Mouse (Mus musculus) lung, postnatal 25 days (tissue): Measurements from ENCODE around the gene Cfap97d2.

Source experiments
- DNase-seq: peaks from one replicate; pipeline ENCODE4 v3.0.0; 2022; ENCODE audit warnings: low spot score

Cfap97d2 gene

DNA sequence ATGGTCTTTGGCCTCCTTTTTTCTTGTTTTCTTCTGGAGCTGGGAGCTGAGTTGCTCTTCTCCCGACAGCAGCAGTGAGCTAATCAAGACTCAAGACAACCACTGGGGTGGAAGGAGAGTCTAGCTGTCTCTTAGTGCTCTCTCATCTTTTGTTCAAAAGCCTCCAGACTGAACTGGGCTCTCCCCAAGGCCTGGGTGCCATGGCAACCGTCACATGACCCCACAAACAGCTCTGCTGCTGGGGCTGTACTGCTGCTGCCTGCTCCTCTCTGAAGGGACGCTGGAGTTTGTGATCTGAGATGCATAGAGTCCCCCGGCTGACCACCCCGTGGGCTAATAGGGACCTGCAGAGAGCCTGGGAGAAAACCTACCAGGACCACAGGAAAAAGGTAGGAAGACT is at the start of gene Cfap97d2:
Gene Cfap97d2, plus strand, starts transcription at position 222 of the 400 bp plus-strand sequence.
- DNase-seq, result peak; percentile 27

DNA sequence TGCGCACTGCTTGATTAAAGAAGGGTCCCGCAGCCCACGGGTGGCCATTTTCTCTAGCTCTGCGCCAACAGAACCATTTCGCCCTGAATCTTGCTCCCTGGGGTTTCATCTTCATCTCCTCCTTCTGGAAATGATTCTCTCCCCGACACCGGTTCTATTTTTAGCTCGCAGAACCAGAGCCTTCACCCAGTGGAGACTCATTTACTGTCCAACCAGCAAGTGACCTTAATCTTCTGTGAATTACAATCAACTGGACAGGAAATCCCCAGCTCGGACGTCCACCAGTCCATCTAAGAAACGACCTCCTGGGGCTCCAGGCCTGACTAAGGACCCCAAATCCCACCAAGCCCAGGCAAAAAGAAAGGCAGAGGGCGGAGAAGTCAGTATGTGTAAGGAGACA is 48.2 kb upstream of the Cfap97d2 start:
- DNase-seq, result no peak

DNA sequence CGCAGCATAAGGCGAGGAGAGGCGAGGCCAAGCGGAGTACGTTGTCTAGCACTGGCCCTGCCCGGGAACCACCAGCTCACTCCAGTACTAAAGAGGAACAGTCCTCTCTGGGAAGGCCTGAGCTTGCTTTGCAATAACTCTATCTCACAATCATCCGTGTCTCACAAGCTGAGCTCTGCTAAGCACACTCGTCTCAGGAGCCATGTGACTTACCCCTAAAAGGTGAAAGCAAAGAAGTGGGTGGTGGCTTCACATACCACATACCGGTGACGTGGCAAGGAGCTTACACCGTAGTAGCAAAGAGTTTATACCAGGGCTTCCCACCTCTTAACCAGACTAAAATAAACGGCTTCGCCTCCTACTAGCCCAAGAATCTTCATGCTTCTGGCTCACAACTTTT is 45.4 kb upstream of the Cfap97d2 start:
- DNase-seq, result no peak

DNA sequence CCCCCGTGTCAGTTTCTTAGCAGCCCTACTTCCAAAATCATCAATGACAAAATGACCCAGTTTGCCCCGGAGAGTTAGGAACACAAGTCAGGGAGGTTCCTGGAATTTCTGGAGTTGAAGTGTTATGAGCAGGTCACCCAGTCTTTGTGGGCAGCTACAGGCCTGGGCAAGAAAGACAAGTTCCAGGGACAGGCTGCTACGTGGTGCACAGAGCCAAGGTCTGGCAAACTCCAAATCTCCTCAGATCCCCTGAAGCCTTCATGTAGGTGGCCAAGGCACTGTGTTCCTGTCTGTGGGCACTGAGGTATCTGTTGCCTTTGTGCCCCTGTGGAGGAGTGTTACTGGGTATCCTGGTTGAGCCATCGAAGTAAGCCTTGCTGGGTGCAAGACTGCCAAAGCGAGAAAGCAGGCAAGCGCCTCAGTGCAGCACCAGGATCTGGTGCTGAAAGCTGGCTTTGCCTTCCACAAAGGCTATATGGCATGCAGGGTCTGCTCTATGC is 40.9 kb upstream of the Cfap97d2 start:
- no peak for DNase-seq

DNA sequence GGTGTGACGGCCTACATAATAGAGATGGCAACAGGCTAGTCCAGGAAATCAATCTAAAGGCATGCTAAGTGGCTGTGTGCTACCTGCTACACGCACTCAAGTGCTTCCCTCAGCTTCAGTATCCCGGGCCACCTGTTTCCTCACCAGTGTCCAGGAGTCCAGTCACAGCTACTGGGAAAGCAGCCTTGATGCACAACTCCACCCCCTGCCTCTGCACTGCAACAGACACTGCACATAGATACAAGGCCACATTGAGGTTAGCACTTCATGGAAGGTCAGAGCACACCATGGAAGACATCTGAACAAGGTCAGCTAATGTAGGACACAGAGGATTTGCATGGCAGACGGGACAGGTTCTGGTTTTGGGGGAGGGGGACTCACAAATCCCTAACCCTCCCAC is 40.2 kb upstream of the Cfap97d2 start:
- DNase-seq, result no peak

DNA sequence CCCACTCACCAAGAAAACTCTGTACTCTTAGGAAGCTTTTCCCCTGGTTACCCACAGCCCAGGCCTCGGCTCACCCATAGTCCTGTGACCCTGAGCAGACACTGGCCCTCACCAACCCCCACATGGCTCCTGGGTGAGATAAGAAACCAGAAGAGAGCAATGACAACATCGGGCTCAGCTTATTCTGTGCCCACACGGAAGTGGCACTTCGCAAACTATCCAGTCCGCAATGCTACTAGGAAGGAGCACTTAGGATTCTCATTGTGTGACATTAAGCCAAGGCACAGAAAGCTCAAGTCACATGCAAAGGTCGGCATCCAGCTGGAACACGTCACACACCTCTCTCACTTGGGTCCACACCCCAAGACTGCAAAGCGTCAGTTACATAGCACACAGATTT is 39.7 kb upstream of the Cfap97d2 start:
- no peak for DNase-seq

DNA sequence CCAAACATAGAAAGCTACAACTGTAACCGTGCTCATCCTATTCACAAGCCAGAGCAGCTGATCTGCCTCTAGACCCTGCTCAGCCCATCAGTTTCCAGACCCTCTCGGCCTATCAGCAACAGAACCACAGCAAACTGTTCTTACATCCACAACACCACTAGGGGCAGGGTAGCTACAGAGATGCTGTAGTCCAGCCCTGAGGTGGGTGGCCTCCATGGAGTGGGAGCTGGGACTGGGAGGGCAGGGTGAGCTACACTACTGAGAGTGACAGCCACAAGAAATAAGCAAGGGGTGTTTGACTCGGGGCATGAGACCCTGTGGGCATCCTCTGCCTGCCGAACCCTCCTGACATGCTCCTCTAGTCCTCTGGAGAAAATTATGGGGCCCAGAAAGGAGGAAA is 37.8 kb upstream of the Cfap97d2 start:
- DNase-seq, result no peak

DNA sequence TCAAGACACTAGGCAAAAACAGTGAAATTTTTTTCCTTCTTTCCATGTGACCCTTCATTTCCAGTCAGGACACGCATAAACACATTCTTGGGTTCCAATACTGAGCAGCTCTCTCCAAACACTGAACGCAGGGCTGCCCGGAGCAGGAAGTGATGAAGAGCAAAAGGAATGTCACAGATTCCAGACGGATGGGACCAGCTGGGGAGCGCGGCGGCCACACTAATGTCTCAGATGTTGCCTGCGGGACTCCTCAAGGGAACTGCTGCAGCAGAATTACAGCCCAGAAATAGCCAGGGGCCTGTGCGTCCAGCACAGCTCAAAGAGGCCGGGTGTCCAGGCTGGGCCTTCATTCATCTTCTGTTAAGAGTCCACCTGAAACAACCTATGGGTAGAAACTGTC is 37.3 kb upstream of the Cfap97d2 start:
- peak; percentile 78 for DNase-seq

DNA sequence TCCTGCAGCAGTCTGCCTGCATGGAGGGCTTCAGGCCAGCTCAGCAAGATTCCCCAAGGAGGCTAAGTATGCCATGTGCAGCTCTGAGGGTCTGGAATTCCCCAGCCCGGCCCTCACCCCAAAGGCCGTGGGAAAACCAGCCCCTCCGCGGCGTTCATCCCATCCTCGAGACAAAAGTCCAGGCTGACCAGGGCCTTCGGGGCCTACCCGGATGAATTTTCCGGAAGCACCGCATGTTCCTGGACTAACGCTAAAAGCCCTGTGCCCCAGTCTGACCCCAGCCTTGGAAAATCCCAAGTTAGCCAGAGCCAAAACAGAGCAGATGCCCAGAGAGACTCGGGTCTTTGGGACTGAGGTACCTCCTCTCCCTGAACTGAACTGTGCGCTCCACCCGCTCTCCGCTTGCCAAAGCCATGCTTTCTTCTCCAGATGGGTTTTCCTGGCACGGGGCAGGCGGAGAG is 35.6 kb upstream of the Cfap97d2 start:
- DNase-seq, result no peak

DNA sequence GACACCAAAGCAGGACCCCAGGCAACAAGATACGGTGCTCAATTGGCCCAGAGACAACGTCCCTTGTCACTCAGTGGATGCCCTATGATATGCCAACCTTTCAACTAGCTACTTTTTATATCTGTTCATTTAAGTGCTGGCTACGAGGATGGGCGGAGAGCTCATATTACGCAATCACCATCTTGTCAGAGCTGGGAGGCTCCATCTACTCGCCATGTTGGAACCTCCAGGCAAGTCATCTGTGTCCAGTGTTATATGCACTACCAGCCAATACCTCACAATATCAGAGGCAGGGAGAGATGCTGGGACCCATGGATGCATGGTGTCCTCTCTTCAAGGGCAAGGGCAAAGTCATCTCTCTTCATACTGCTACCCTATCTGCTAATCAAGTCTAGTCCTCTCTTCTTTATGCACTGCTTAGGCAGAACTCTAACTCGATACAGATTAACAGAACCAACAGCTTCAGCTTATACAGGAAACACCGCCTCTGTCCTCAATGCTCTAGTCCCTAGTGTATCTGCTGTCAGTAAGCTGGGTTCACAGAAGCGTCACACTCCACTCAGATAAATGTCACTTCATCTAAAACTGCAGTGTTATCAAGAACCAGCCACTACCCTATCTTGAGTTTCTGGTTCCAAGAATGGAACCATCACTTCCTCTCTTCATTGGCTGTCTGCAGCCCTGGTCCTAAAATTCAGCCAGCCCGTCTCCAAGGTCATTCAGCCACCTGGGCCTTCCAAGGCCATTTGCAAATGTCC is 34.3 kb upstream of the Cfap97d2 start:
- no peak for DNase-seq

DNA sequence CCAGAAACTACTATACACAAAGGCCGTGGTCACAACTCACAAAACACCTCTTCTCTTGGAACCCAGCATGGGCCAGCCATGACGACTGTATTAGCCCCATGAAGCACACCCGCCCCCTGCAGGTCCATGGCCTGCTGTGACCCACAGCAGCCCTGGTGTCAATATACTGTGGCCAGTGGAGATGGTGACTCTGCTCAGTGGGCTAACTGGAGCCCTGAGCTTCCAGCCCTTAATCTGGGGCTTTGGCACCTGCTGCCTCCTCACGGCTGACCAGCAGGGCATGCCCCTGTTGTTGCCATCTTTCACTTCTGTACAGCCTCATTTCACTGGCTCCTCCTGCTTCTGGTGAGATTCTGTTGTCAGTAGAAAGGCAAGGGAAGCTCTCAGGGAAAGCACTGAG is 32.5 kb upstream of the Cfap97d2 start:
- DNase-seq, result no peak

DNA sequence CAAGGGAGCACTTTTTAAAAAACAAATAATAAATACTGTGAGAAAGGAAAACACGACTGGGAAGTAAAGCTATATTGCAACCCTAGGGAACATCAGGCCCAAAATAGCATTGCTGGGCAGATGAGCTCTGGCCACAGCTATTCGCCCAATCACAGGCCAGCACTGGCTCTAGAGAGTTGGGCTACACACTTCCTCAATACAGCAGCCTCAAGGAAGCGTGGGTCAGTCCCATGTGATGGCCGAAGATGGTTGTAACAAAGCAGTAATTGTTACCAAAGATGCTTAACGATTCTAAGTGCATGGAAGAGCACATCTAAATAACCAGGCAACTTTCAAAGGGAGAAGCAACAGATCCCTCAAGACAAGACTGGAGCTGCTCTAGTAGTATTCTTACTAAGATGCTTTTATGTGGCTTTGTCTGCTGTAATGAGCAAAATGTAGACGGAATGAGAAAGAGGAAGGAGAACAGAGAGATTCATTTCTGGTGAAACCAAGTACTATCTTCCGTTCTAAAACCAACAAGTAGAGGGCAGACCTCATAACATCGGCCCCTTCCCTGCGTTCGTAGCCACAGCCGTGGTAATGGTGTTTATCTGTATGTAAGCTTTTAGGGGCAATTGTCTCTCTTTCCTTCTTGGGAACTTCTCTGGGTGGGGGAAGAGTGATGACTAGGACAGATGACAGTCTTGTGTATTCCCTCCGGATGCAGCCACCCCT is 31.2 kb upstream of the Cfap97d2 start:
- DNase-seq, result no peak

DNA sequence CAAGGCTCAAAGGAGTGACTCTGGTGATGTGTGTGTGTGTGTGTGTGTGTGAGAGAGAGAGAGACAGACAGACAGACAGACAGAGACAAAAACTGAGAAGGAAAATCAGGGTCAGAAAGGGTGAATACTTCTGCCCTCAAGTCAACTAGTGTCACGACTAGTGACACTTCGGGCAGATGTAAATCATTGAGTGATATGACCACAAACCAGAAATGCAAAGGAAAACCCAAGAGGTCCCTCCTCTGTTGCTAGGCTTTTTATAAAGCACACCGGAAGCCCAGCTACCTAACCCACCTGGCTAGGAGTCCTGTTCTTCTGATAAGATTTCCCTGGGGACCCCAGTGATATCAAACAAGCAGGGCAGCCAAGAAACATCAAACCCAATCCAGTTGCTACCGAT is 30.6 kb upstream of the Cfap97d2 start:
- no peak for DNase-seq

DNA sequence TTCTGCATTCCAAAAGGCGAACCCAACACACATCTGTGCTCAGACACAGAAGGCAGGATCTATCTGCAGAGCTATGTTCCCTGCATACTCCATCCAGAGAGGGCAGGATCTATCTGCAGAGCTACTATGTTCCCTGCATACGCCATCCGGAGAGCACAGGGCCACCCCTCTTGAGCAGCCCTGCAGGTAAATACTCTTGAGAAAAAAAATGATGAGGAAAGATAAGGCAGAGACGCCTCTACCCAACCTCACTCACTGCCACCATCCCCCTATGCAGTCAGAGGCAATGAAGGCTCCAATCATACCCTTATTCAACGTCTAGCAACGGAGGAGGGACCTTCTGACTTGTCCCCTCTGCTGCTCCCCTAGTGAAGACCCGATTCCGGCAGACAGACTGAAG is 30.2 kb upstream of the Cfap97d2 start:
- DNase-seq, result no peak

DNA sequence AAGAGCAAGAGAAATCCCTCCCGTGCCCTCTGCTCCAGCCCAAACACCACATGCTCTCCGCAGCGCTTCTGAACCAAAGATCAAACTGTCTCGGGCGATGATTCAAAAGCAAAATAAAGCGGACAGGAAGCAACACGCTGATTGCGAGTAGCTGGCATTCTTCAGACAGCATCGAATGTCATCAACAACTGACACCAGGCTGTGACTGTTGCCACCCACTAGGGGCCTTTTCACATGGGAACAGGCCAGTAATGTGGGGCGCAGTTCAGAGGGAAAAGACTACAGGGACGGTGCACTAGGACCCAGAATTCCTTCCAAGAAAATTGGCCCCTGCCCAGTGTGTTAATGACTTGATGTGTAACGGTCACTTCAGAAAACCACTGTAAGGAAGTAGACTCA is 29.4 kb upstream of the Cfap97d2 start:
- peak; percentile 78 for DNase-seq

DNA sequence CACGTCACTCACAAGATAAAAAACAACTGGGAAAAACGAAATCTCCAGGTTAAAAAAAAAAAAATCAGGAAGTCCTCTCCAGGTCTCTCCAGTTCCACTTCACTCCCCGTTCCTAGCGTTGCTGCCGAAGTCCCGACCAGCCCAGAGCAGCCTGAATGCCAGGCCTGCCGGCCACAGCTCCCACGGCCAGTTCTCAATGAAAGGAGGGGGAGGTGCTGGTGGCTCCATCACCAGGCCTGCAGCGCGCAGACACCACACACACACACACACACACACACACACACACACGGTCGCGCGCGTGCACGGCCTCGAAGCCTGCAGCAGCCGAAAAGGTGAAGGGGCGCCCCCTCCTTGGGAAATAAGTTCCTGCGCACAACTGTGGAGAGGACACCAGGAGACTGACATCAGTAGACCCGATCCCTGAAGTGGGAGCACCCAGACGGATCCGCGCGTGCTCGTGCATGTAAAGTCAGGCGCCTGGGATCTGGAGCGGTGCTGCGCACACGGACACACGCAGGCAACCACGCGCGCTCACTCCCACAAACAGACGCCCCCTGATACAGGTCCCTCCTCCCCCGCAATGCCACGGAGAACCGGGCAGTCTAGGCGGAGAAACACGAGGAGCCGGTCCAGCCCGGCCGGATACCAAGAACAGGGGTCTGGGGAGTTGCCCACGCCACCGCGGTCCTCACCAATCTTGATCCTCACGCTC is 28.8 kb upstream of the Cfap97d2 start:
- DNase-seq, result peak; percentile 57

DNA sequence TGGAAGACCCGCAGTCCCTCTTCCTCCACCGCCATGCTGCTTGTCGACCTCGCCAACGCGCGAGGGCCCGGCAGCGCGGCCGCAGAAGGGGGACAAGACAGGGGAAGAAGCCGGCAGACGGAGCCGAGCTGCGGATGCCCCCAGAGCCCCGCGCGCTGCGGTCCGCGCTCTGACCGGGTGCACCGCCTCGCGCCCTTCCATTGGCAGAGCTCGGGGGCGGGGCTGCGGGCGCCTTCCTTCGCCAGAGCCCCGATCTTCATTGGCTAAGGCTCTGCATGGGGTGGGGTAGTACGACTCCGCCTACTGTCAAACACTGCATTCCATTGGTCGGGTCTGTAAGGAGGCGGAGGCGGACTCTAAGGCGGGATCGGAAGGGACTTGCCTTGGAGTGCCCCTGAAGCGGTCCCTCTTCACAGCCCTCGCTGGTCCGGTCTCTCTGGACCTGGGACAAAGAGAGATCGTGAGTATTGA is 28.2 kb upstream of the Cfap97d2 start, which contains the start of gene Rasa3:
Gene Rasa3, minus strand, starts transcription at position 191 of the 471 bp plus-strand sequence.
- DNase-seq, result peak; percentile 98

DNA sequence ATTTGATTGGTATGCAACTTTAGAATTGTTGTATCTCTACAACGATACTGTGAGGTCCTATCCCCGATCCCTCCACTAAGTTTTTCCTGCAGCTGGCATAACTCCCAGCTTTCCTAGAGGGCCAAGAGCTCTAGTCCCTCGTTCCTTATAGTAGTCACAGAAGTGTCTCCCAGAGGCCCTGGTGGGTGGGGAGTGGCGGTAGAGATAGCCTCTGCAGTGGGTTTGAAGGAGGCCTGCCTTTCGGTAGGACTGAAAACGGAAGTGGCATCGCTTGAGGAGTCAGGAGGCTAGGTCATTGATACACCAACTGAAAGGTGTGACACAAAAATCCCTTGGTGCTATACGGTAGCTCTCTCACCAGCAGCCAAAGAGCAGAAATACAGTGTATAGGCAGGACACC is 27.5 kb upstream of the Cfap97d2 start:
- DNase-seq, result peak; percentile 11

DNA sequence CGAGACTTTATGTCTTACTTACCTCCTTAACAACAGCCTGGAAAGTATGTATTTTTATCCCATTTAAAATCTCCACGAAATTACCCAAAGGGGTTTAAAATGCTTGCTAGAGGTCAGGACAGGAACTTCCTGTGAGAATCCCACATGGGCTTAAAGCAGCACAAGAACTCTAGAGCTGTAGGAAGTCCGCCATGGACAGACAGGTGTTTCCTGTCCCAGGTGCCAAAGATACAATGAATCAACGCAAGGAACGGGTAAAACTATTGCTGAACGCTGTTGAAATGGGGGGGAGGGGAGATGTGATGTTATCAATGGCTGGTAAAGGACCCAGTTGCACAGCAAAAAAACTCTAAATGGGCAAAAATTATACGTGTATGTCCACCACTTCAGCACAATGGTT is 21.6 kb upstream of the Cfap97d2 start:
- no peak for DNase-seq

DNA sequence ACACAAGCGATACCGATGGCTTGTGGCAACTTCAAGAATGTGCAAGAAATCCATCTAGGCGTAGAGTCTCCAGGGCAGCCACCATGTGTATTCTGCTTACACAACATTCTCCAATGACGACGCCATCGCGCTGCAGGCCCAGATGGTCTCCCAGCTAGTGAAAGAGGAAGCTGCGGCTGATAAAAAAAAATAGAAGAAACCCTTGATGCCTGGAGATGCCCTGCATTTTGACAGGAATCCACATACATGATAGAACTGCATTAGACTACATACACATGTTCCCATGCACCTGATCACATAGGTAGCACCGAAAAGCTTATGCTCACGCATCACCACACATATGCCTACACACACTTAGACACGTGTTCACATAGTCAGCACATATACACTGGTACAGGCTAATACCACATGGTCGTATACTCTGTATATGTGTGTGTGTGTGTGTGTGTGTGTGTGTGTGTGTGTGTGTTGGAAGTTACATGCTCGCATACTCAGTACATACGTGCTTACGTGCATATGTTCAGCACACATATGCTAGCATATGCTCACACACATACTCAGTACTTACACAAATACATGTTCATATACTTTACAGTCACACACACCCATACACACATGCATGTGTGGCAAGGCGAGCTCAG is 19.9 kb upstream of the Cfap97d2 start:
- peak; percentile 61 for DNase-seq

DNA sequence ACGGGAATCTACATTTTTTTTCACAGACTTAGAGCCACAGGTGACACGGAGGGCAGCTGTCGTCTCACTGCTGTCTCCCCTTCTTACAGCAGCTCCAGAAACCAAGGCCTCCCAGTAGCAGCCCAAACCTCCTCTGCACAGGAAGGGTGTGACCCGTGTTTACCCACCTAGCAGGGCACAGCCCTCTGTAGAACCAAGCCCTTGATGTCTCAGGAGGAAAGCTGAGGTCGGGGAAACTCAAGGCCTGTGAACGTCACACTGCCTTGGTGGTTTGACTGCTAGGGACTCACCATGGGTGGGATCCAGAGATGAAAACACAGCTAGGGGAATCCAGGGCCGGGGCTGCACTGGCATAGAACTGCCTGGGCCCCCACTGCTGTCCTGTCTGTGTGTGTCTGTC is 19.3 kb upstream of the Cfap97d2 start:
- peak; percentile 68 for DNase-seq

DNA sequence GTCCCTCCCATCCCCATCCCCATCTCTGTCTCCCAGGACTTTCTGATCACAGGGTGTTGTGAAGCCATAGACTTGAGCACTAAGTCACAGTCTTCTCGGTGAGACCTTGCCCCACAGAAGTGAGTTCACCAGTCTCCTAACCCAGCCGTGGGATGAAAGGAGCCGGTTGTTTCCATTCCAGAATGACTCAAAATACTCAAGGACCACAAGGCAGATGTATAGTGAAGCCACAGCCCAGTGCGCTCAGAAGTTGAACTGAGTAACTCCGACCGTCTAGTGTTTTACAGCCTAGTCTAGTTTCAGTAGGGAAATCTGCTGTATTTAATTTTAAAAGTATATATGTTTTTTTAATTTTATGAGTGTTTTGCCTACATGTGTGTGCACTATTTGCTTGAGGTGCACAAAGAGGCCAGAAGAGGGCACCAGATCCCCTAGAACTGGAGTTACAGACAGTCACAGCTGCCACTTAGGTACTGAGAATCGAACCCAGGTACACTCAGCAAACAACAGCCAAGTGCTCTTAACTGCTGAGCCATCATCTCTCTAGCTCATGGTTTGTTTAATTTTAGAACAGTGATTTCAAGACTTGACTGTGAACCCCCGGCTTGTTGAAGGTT is 18.5 kb upstream of the Cfap97d2 start:
- DNase-seq, result no peak
